11 mouse cellular contexts compared by ENCODE assay signal in the genomic region with DNA sequence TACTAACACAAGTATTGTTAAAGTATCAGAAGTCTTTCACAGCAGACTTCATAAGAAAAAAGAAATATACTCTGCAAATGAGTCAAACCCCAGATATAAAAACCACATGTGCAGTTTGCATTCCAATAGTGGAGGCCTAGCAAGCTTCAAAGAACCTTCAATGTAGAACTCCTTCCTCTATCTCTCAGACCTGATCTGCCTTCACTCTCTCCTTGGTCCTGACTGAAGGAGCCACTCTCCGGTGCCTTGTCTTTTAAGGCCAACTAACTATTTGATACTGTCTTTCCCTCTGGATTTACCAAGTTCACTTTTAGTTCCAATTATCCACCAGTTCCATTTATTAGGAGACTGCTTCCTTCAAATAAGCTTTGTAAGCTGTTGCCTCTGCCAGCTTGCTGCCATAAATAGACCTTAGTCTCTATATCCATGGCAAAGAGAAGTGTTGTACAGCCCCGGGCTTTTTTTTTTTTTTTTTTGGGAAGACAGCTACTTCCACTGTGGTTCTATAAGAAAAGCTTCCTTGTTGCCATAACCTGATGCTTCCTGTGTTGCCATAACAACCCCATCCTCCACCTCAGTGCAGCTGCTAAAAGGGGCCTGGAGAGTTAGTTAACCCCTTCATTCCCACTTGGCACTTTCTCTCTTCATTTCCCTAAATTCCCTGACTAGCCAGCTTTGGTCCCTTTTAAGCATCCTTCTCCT.
DNase-seq lines count a peak whose midpoint lies in the region; ATAC-seq and TF ChIP-seq lines count a peak whose summit lies in the region.
"Had no signal": no experiment of that assay in that cellular context is flagged by ENCODE, and none has a peak within 500 bp of the region (broad histone marks: within the 10 kb centered on the region; RNA-seq: fewer than 3 reads in every experiment).

No protein-coding gene starts in this region.

- no peaks in the 10 kb centered on the region for H3K36me3 ChIP-seq in embryonic facial prominence, embryonic 13.5 days
- no peaks in the 10 kb centered on the region for H3K36me3 ChIP-seq in hindbrain, postnatal 0 days (ENCODE audit: insufficient read depth, low read length)

- peaks cover 19% of the 10 kb centered on the region for H3K4me1 ChIP-seq in embryonic facial prominence, embryonic 13.5 days
- H3K4me1 ChIP-seq in hindbrain, postnatal 0 days (ENCODE audit: insufficient read depth, low read length) = 0 out of 2 replicates have a peak, but pooled peaks cover 5% of the 10 kb centered on the region

- 3% methylated on average over 2 of the region's 2 CpGs for WGBS in embryonic facial prominence, embryonic 13.5 days
- 3% methylated on average over 2 of the region's 2 CpGs for WGBS in hindbrain, postnatal 0 days

- H3K9me3 ChIP-seq in embryonic facial prominence, embryonic 13.5 days = no peaks in the 10 kb centered on the region
- H3K9me3 ChIP-seq in hindbrain, postnatal 0 days (ENCODE audit: low read length) = no peaks in the 10 kb centered on the region

- no peak overlapping the region for H3K4me3 ChIP-seq in embryonic facial prominence, embryonic 13.5 days
- no peak overlapping the region for H3K4me3 ChIP-seq in hindbrain, postnatal 0 days (ENCODE audit: low read length)
- H3K4me3 ChIP-seq: heart, adult 2 months had no signal

- H3K9ac ChIP-seq in embryonic facial prominence, embryonic 13.5 days = no peak overlapping the region
- H3K9ac ChIP-seq in hindbrain, postnatal 0 days (replicated peaks; ENCODE audit: low read length) = no peak overlapping the region

- TF ChIP-seq CTCF in hindbrain, postnatal 0 days (IDR thresholded peaks at IDR 0.05; ENCODE audit: low read depth) = no peak

- no peaks in the 10 kb centered on the region for H3K27me3 ChIP-seq in embryonic facial prominence, embryonic 13.5 days
- no peaks in the 10 kb centered on the region for H3K27me3 ChIP-seq in hindbrain, postnatal 0 days (ENCODE audit: insufficient read depth, low read length)

- peak; percentile 76 for DNase-seq in hindbrain, postnatal 0 days (ENCODE audit: low spot score)
- peak; percentile 9 for DNase-seq in naive thymus-derived CD4-positive, alpha-beta T cell, adult 2 months (ENCODE audit: low read depth)
- no peak for DNase-seq in Muller cell, postnatal 12 days (ENCODE audit: inconsistent ontology term)
- no peak for DNase-seq in kidney, postnatal 36 days
- no peak for DNase-seq in heart, postnatal 36 days
- DNase-seq in heart, adult 8-10 months (ENCODE audit: low spot score) = no peak
- DNase-seq: cerebellum, adult 8-10 months; heart, adult 2 months; kidney, postnatal 14 days had no signal

- ATAC-seq in activated CD4-positive, CD25-positive, alpha-beta regulatory T cell, adult 4 months = peak; percentile 19
- ATAC-seq in embryonic facial prominence, embryonic 13.5 days (ENCODE audit: insufficient number of reproducible peaks, insufficient read depth, low FRiP score, low TSS enrichment, low read depth) = no peak; the same call in 1 of the 2 replicates
- peak; percentile 91 for ATAC-seq in hindbrain, postnatal 0 days

- H3K27ac ChIP-seq in embryonic facial prominence, embryonic 13.5 days = peak overlapping the region; percentile 58; the same call in 1 of the 2 replicates
- peak overlapping the region; percentile 45; the same call in 1 of the 2 replicates for H3K27ac ChIP-seq in hindbrain, postnatal 0 days
- H3K27ac ChIP-seq: heart, adult 2 months had no signal

- intact Hi-C loops in heart, postnatal 36 days (cut with DNase I) = no loop called here

- no peak overlapping the region for H3K4me2 ChIP-seq in embryonic facial prominence, embryonic 13.5 days
- no peak overlapping the region for H3K4me2 ChIP-seq in hindbrain, postnatal 0 days (ENCODE audit: low read depth, low read length)

Comparison
In these comparisons a context has a peak if more than half of its experiments do, and no peak if none do; other contexts are left out.
1. DNase-seq: peak in hindbrain, postnatal 0 days (single experiment) and naive thymus-derived CD4-positive, alpha-beta T cell, adult 2 months (single experiment); none in Muller cell, postnatal 12 days (single experiment), kidney, postnatal 36 days (0 of 2), heart, postnatal 36 days (0 of 2) and heart, adult 8-10 months (single experiment).